Mouse (Mus musculus) T-helper 2 cell (primary cell): ENCODE measurements around the gene Pin1.
"Not testable (repeated sequence)": the region's sequence is repeated elsewhere in the genome, so short reads cannot be mapped to it uniquely, and the experiment has no call there.

Experiments used
- in situ Hi-C: fragments of 300-600 bp; cut with MboI, MseI; formaldehyde crosslinking; loops from one replicate; pipeline ENCODE4 v1.15.1; 2025; ENCODE audit warnings: high pct_unique_total_duplicates

The Pin1 gene

GRCm38 (mm10) chr9:20653859-20654258 lies 2.0 kb downstream of the Pin1 start:
- in situ Hi-C loops = loop anchor here (5.0 kb wide), 1 partner anchor 192 kb away; the partner anchor contains the start of gene Zfp26

DNA sequence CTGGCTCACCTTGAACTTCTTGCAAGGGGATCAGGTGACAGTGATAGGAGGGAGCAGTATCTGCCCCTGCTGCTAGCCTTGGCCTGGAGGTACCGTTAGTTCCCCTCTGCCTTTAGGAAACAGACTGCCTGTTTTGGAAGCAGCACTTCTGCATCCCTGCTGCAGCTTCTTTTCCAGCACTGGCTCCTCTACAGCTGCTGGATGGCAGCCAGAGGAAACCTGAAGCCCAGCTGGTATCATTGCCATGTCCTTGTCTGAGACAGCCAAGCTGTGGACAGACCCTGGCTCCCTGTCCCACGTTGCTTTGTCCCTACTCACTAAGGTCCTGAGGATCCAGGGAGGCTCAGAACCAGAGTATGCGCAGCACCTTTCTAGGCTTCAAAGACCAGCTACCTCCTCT lies 5.7 kb downstream of the Pin1 start:
- in situ Hi-C loops = no loop called here

DNA sequence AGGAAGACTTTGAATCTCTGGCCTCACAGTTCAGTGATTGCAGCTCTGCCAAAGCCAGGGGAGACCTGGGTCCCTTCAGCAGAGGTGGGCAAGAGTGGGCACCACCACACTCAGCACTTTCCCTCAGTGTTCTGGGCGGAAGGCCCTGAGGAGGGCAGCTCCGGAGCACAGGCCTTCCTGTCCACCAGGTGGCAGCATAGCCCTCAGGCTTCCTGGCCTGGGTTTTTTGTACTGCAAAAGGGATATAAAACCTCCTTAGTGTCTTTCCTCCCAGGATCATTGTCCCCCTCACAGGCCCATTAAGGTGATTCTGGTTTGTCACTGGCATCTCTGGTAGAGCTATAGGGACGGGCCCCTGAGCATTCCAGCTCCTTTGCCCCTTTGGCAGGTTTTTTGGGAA lies 10.4 kb downstream of the Pin1 start:
- in situ Hi-C loops = no loop called here

- in situ Hi-C loops = no loop called here
Observed at GRCm38 (mm10) chr9:20662874-20663273, 11.0 kb downstream of the Pin1 start.

DNA sequence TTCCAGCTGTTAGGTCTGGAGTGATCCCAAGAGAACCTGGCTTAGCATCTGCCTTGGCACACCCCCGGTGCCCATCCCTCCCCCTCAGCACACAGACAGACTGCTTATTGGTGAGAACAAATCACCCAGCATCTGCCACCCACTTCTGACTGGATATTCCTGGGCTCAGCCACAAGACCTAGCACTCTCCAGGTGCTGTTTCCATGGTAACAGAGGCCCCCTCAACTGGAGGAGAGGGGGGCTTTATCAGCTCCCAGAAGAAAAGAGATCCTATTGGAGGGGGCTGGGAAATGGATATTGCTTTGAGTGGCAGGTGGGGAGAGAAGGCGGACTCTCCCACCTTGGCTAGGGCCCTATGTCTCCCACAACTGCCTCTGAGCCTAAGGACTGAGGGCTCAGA lies 12.1 kb downstream of the Pin1 start:
- in situ Hi-C loops = no loop called here

DNA sequence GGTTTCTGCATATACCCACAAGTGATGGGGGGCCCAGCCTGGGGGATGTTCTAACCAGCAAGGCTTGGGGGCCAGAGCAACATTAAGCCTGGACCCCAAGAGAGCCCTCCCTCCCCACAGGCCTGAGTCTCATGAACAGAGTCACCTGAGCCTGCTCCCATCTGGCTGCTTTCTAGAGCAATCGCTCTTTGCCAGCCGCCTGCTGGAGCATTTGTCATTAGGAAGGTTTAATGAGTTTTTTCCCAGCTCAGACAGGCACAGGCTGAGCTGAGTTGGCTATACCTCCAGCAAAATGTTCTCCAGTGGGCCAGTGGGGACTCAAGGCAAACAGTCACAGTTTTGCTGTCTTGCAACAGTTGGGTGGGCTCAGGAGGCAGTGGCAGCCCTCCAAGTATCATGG lies 12.5 kb downstream of the Pin1 start:
- in situ Hi-C loops = no loop called here

- in situ Hi-C loops = no loop called here
Observed at GRCm38 (mm10) chr9:20664982-20665637, 13.2 kb downstream of the Pin1 start.

- in situ Hi-C loops = no loop called here
Observed at GRCm38 (mm10) chr9:20665925-20666324, 14.0 kb downstream of the Pin1 start.

- in situ Hi-C loops = no loop called here
Observed at GRCm38 (mm10) chr9:20666510-20667034, 14.7 kb downstream of the Pin1 start.

DNA sequence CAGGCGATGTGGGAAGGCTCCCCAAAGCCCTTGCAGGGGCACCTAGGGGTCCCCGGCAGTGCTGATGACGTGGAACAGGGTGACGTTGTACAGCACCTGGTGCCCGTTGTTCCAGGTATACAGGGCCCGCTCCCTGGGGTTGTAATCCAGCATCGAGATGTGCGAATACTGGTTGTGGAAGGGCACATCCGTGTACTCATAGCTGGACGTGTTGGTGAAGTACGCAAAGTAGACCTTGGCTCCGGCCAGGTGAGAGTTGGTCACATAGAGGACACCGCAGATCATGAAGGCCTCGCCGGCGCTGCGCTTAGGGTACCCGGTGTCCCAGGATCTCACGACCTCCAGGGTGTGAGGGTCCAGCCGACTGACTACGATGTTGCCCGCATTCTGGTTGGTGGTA lies 16.2 kb downstream of the Pin1 start:
- in situ Hi-C loops = no loop called here

- in situ Hi-C loops = no loop called here
Observed at GRCm38 (mm10) chr9:20672047-20672446, 20.2 kb downstream of the Pin1 start.

- in situ Hi-C loops = loop anchor here (5.0 kb wide), 1 partner anchor 34 kb away; no protein-coding TSS in a partner anchor
Observed at GRCm38 (mm10) chr9:20677892-20678291, 26.0 kb downstream of the Pin1 start.

DNA sequence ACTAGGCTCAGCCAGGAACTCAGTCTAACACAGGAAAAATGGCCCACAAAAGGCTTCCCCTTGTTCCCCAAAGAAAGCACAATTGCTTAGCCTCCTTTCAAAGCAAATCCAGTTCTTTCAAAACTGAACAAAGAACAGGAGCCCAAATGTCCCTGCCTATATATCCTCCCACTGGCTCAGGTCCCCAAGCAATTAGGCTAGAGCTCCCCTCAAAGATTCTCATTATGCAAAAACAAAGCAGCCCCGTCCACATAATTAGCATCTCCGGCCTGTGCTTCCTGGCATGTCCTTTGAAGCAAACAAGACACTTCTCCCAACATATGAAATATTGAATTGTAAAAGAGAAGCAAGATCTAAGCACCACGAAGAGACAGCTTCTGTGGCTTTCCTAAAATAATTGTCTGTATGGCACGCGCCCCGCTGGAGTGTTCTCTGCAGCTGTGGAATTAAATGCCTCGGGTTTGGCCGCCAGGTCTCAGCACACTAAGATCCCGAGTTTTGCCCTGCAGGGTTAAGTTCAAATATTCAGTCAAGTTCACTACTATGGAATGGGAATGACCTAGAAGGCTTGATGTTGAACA lies 28.6 kb downstream of the Pin1 start:
- in situ Hi-C loops = no loop called here

GRCm38 (mm10) chr9:20681546-20682388 lies 29.9 kb downstream of the Pin1 start:
- in situ Hi-C loops = no loop called here

DNA sequence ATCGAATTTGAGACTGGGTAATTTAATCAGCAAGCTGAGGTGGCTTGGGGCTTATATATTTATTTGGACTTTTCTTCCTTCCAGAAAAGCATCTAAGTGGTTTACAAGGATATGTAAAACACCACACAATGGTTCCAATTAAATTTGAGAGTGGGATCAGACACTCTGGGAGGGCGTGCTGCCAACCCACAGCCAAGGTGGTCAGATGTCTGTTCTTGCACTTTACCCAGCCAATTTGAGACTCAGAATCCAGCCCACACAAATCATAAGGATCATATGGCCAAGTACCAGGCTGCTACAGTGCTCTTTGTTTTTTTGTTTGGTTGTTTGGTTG lies 30.5 kb downstream of the Pin1 start:
- in situ Hi-C loops = no loop called here

DNA sequence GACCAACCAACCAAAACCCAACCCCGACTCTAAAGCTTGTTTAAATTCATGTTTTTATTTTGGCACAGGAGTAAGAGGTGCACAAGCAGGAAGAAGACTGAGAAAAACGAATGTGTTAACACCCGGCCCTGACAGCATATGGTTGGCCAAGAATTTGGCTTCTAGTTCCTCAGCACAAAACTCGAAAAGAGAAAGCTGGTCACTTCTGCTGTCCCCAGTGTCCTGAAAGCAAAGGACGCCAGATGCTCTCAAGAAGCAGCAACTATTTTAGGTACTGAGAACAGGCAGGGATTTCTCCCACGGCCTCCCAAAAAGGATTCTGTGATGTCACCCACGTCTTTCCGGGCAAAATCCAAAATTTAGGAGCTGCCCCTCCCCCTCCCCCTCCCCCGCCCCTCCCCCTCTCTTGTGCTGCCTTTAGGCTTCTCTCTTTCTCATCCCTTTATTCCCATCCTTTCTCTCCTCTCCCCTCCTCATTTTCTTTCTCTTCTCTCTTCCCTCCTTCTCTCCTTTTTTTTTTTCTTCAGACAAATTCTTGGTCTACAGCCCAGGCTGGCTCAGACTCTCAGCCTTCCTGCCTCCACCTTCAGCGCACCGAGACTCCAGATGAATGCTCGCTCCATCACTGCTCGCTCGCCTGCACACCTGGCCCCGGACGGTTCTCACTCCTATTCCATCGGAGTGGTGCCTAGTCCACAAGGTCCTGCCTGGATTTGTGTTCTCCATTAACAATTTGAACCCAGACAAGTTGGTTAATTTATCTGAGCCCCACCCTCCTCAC lies 33.4 kb downstream of the Pin1 start:
- in situ Hi-C loops = no loop called here

GRCm38 (mm10) chr9:20689403-20689802 lies 37.5 kb downstream of the Pin1 start:
- in situ Hi-C loops = no loop called here

- in situ Hi-C loops = no loop called here
Observed at GRCm38 (mm10) chr9:20689913-20690312, 38.0 kb downstream of the Pin1 start.

GRCm38 (mm10) chr9:20690449-20690848 lies 38.6 kb downstream of the Pin1 start:
- in situ Hi-C loops = not testable (repeated sequence)

GRCm38 (mm10) chr9:20692863-20693262 lies 41.0 kb downstream of the Pin1 start:
- in situ Hi-C loops = no loop called here

DNA sequence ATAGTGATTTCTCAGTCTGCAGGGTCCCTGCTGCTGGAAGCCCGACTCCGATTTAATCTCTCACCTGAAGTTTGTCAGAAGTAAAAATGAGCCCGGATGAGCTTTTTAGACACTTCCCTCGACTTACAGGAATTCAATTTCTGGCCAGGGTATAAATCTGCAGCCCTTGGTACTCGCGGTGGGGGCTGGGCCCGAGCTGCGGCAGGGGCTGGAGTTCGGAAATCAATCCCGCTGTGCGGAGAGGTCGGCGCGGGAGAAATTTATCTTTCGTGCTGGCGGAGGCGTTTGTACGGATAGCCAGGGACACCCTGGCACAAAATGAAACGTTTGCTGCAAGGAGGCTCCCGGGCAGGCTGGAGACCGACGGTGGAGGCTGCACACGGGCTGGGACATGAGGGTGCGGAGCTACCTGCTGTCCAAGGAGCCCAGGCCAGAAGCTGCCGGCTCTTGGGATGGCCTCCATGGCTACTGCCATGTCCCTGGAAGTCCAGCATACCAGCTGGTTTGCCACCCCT lies 42.9 kb downstream of the Pin1 start:
- in situ Hi-C loops = no loop called here
